Mouse (Mus musculus) cerebellum, adult 2 months (tissue): ENCODE data around the gene Cd40lg.

ENCODE experiments used
- CTCF ChIP-seq: fragments of 200-500 bp; IDR thresholded peaks from 2 replicates; pipeline ENCODE4 v1.5.1; 2011; ENCODE audit warnings: low read depth, mild to moderate bottlenecking, control low read depth, low read length, moderate library complexity, borderline replicate concordance; ENCODE audit not compliant: insufficient read depth
- POLR2A ChIP-seq: fragments of 200-500 bp; IDR thresholded peaks from 2 replicates; pipeline ENCODE4 v1.6.1; 2011; ENCODE audit warnings: low read length, control low read depth, borderline replicate concordance; ENCODE audit not compliant: insufficient read depth

- TF ChIP-seq CTCF (no peak), POLR2A (no peak)
These were observed 1.4 kb upstream of the Cd40lg start for GRCm38 (mm10) chrX:57210591-57210990.
